Mouse (Mus musculus): ENCODE results near the gene Sap30. TPM values are rescaled to one million over a fixed set of nuclear protein-coding genes. Genes with fewer than 3 reads are reported as not detected.

Gene Sap30
- polyA plus RNA-seq, 1 experiment from 2014 or later = 78.6 TPM

Other genes starting within 250 kb of the Sap30 start
- not detected in 2 replicates for gene Hand2, start 166.9 kb downstream of the Sap30 start, polyA plus RNA-seq (2015; fragmentation: Nextera tagmentation; extraction: Ambion mirVana)
- 14.2 and 14.8 TPM in 2 replicates for gene Scrg1, start 31.9 kb downstream of the Sap30 start, polyA plus RNA-seq (2015; fragmentation: Nextera tagmentation; extraction: Ambion mirVana)
- gene Hmgb2, start 24.0 kb upstream of the Sap30 start, polyA plus RNA-seq (2015; fragmentation: Nextera tagmentation; extraction: Ambion mirVana) = 225 and 249 TPM in 2 replicates
- gene Galnt7, start 165.2 kb upstream of the Sap30 start, polyA plus RNA-seq (2015; fragmentation: Nextera tagmentation; extraction: Ambion mirVana) = 9.5 and 10.1 TPM in 2 replicates

Measured in forebrain, embryonic 15.5 days (tissue).